Mouse (Mus musculus) intestine, postnatal 0 days (tissue): Measurements from ENCODE around the gene Ripor1. TPM values are rescaled to one million over a fixed set of nuclear protein-coding genes. Genes with fewer than 3 reads are reported as not detected.

Source experiments
- ATAC-seq: fragments of 200-750 bp; cut with Nextera tagmentation; 2 replicates; pipeline ENCODE4 v1.8.0; 2017; ENCODE audit warnings: mild to moderate bottlenecking, moderate TSS enrichment, moderate library complexity
- H3K27ac ChIP-seq: fragments of 300-500 bp; sonication (generic); 2 replicates; pipeline ENCODE4 v1.5.1; 2014; ENCODE audit warnings: mild to moderate bottlenecking, low read depth, low read length, moderate library complexity
- H3K27me3 ChIP-seq: fragments of 300-500 bp; sonication (generic); replicated peaks from 2 replicates; pipeline ENCODE4 v1.6.1; 2014; ENCODE audit warnings: low read length, mixed read lengths; ENCODE audit not compliant: control insufficient read depth, insufficient read depth
- H3K36me3 ChIP-seq: fragments of 300-500 bp; sonication (generic); 2 replicates; pipeline ENCODE4 v1.6.1; 2014; ENCODE audit warnings: mild to moderate bottlenecking, moderate library complexity; ENCODE audit not compliant: control insufficient read depth, insufficient read depth
- H3K4me1 ChIP-seq: fragments of 300-500 bp; sonication (generic); replicated peaks from 2 replicates; pipeline ENCODE4 v1.6.1; 2014; ENCODE audit warnings: antibody characterized with exemption, low read length, mixed read lengths; ENCODE audit not compliant: control insufficient read depth, insufficient read depth
- H3K4me2 ChIP-seq: fragments of 300-500 bp; sonication (generic); replicated peaks from 2 replicates; pipeline ENCODE4 v1.6.1; 2014; ENCODE audit warnings: low read depth, mild to moderate bottlenecking, moderate library complexity
- H3K4me3 ChIP-seq: fragments of 300-500 bp; sonication (generic); 2 replicates; pipeline ENCODE4 v1.5.1; 2014; ENCODE audit warnings: low read depth, low read length
- H3K9ac ChIP-seq: fragments of 300-500 bp; sonication (generic); 2 replicates; pipeline ENCODE4 v1.6.1; 2014; ENCODE audit warnings: mild to moderate bottlenecking, low read depth, low read length
- H3K9me3 ChIP-seq: fragments of 300-500 bp; sonication (generic); 2 replicates; pipeline ENCODE4 v1.6.1; 2016; ENCODE audit warnings: mixed run types; ENCODE audit not compliant: control insufficient read depth
- CTCF ChIP-seq: sonication (generic); IDR thresholded peaks from 2 replicates; pipeline ENCODE4 v1.5.1; 2016; ENCODE audit warnings: low read depth, mild to moderate bottlenecking, control low read depth, antibody characterized with exemption, moderate library complexity
- WGBS: fragments of 180-500 bp; shearing (Covaris S2); extraction: QIAGEN DNeasy Blood & Tissue Kit; methylation state at CpG from one replicate; pipeline ENCODE4 v1.1.7; 2014; 5-methylcytosine and 5-hydroxymethylcytosine counted together
- polyA plus RNA-seq: library from polyadenylated mRNA; unstranded; fragments of >200 nt; fragmentation: Nextera tagmentation; extraction: Ambion mirVana; gene quantifications from 2 replicates; pipeline ENCODE4 v1.2.1, GENCODE M21; 2015

The Ripor1 gene
- polyA plus RNA-seq, 1 experiment from 2014 or later, result 10.3 TPM

- WGBS, result 56% methylated on average over 7 of the region's 7 CpGs
- ATAC-seq, result no peak
- Histone ChIP-seq H3K9me3 (no peaks in the 10 kb centered on the region), H3K27ac (no peak overlapping the region), H3K27me3 (no peaks in the 10 kb centered on the region), H3K4me1 (no peaks in the 10 kb centered on the region), H3K36me3 (peaks cover 30% of the 10 kb centered on the region), H3K4me2 (no peak overlapping the region), H3K4me3 (no peak overlapping the region), H3K9ac (no peak overlapping the region)
- no peak for TF ChIP-seq CTCF
Measured at GRCm38 (mm10) chr8:105623679-105624245, 18.7 kb downstream of the Ripor1 start.

DNA sequence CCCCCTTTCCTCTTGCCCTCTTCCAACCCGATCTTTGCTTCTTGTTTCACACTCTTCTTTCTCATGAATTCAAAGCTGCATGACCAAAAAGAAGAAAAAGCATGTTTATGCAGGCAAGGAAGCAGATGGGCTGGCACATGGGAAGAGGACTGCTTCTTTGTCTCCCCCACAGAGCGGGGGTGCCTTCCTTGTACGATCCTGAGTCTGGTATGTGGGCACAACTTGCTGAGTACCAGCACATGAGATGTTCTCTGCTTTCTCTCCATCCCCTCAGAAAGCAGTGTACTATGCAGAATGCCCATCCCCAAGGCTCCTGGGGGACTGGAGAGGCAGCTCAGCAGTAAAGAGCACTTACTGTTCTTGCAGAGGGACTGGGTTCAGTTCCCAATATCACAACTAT lies 19.3 kb downstream of the Ripor1 start:
- H3K4me1 ChIP-seq, result no peaks in the 10 kb centered on the region
- no peak overlapping the region for H3K4me2 ChIP-seq
- no peaks in the 10 kb centered on the region for H3K9me3 ChIP-seq
- H3K27me3 ChIP-seq, result no peaks in the 10 kb centered on the region
- WGBS, result 74% methylated on average over 3 of the region's 3 CpGs
- H3K27ac ChIP-seq, result no peak overlapping the region
- H3K4me3 ChIP-seq, result no peak overlapping the region
- peaks cover 23% of the 10 kb centered on the region for H3K36me3 ChIP-seq
- no peak for ATAC-seq
- TF ChIP-seq CTCF, result no peak
- no peak overlapping the region for H3K9ac ChIP-seq

DNA sequence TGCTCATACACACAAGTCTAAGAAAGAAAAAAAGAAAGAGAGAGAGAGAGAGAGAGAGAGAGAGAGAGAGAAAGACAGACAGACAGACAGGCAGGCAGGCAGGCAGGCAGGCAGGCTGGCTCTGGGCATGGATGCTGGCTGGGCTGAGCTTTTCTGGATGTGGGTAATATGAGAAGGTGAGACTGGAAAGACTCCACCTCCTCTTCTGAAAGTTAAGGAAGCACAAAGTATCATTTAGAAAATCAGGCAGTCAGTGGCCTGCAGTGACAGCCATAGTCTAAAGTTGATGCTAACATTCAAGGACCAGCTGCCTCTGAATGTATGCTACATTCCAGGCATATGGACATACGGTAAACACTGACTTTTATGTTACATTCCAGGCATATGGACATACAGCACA lies 19.8 kb downstream of the Ripor1 start:
- Histone ChIP-seq H3K9ac (no peak overlapping the region), H3K36me3 (peaks cover 19% of the 10 kb centered on the region), H3K4me1 (no peaks in the 10 kb centered on the region), H3K4me2 (no peak overlapping the region), H3K27ac (no peak overlapping the region), H3K9me3 (no peaks in the 10 kb centered on the region), H3K4me3 (no peak overlapping the region), H3K27me3 (no peaks in the 10 kb centered on the region)
- no peak for ATAC-seq
- no peak for TF ChIP-seq CTCF
- WGBS, result 59% methylated on average over 1 of the region's 1 CpGs

GRCm38 (mm10) chr8:105626086-105626485 lies 21.0 kb downstream of the Ripor1 start:
- H3K4me3 ChIP-seq, result no peak overlapping the region
- no peaks in the 10 kb centered on the region for H3K9me3 ChIP-seq
- no peak overlapping the region for H3K4me2 ChIP-seq
- no peak for TF ChIP-seq CTCF
- H3K27me3 ChIP-seq, result no peaks in the 10 kb centered on the region
- no peaks in the 10 kb centered on the region for H3K4me1 ChIP-seq
- peaks cover 6% of the 10 kb centered on the region for H3K36me3 ChIP-seq
- WGBS, result 78% methylated on average over 1 of the region's 1 CpGs
- H3K27ac ChIP-seq, result no peak overlapping the region
- H3K9ac ChIP-seq, result no peak overlapping the region
- ATAC-seq, result no peak

DNA sequence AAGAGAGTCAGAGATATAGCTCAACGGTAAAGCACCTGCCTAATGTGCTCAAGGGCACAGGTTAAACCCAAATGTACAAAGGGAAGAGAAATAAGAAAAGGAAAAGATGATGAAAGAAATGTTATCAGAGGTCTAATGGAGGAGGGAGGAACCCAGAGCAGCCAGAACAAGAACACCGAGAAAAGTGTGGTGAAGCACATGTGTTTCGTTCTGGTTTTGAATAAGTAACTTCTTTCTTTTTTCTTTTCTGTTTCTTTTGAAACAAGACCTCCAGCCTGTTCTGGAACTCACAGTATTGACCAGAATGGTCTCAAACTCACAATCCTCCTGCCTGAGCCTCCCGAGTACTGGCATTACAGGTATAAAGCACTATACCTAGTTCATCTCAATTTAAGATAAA lies 24.3 kb downstream of the Ripor1 start:
- no peak overlapping the region for H3K4me3 ChIP-seq
- H3K4me2 ChIP-seq, result no peak overlapping the region
- no peak for TF ChIP-seq CTCF
- H3K27ac ChIP-seq, result no peak overlapping the region
- no peak for ATAC-seq
- H3K36me3 ChIP-seq, result no peaks in the 10 kb centered on the region
- no peak overlapping the region for H3K9ac ChIP-seq
- H3K4me1 ChIP-seq, result no peaks in the 10 kb centered on the region
- H3K9me3 ChIP-seq, result no peaks in the 10 kb centered on the region
- WGBS, result 83% methylated on average over 4 of the region's 4 CpGs
- H3K27me3 ChIP-seq, result no peaks in the 10 kb centered on the region

- Histone ChIP-seq H3K9ac (no peak overlapping the region; the same call in 1 of the 2 replicates), H3K27ac (no peak overlapping the region), H3K27me3 (no peaks in the 10 kb centered on the region), H3K4me3 (peak overlapping the region; percentile 91; the same call in 1 of the 2 replicates), H3K4me1 (no peaks in the 10 kb centered on the region), H3K4me2 (peak overlapping the region; percentile 95), H3K9me3 (no peaks in the 10 kb centered on the region), H3K36me3 (no peaks in the 10 kb centered on the region)
- 53% methylated on average over 2 of the region's 2 CpGs for WGBS
- TF ChIP-seq CTCF, result no peak
- no peak for ATAC-seq
Measured at GRCm38 (mm10) chr8:105634771-105635458, 29.9 kb downstream of the Ripor1 start.
